Mouse (Mus musculus): ENCODE data around the gene Zfp609. TPM values are rescaled to one million over a fixed set of nuclear protein-coding genes. Genes with fewer than 3 reads are reported as not detected.

Zfp609 gene
- total RNA-seq, 1 experiment from 2014 or later = 5.8 TPM

Other genes starting within 250 kb of the Zfp609 start
- gene Plekho2, start 247.5 kb downstream of the Zfp609 start, total RNA-seq (2017) = 41.1 and 42.4 TPM in 2 replicates
- 6.7 and 6.8 TPM in 2 replicates for gene Pif1, start 240.4 kb downstream of the Zfp609 start, total RNA-seq (2017)
- gene Rbpms2, start 197.9 kb downstream of the Zfp609 start, total RNA-seq (2017) = 1.7 and 1.8 TPM in 2 replicates
- gene Oaz2, start 159.6 kb downstream of the Zfp609 start, total RNA-seq (2017) = 58.5 and 66.4 TPM in 2 replicates
- gene Pclaf, start 62.7 kb upstream of the Zfp609 start, total RNA-seq (2017) = 114 and 135 TPM in 2 replicates
- 24.4 and 24.5 TPM in 2 replicates for gene Trip4, start 81.2 kb upstream of the Zfp609 start, total RNA-seq (2017)
- 42.0 and 51.1 TPM in 2 replicates for gene Csnk1g1, start 81.4 kb upstream of the Zfp609 start, total RNA-seq (2017)
- gene Ppib, start 232.7 kb upstream of the Zfp609 start, total RNA-seq (2017) = 510 and 514 TPM in 2 replicates
- 0.79 and 0.88 TPM in 2 replicates for gene Snx22, start 242.2 kb upstream of the Zfp609 start, total RNA-seq (2017)

All from hematopoietic stem cell, adult 5-6 weeks (primary cell).